Mouse (Mus musculus): ENCODE measurements around the gene Sipa1l2.

DNA sequence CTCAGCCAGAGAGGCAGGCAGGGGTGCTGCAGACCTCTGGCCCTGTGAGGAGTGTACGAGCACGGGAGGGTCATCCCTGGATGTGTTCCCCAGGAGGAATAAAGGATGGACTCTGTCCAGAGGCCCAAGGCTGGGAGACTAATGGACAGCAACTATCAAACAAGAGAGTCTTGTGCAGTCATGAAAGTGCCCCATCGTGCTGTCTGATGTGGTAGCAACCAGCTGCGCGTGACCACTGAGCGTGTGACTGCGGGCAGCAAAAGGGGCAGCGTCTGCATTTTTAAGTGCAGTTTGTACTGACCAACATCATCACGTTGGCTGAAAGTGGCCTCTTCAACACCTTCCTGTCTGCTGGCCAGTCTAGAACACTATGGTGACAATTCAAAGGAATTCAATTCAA, 23.7 kb downstream of the Sipa1l2 start:
- TF ChIP-seq CTCF (IDR thresholded peaks at IDR 0.05; ENCODE audit: control insufficient read depth, insufficient read depth, insufficient replicate concordance, low read depth, low read length): no peak
- no peak for TF ChIP-seq POLR2A (IDR thresholded peaks at IDR 0.05; ENCODE audit: control insufficient read depth, low read depth, low read length)
